Mouse (Mus musculus) gastrocnemius, adult 2 months (tissue): ENCODE results near the gene Slc12a6. TPM values are rescaled to one million over a fixed set of nuclear protein-coding genes. Genes with fewer than 3 reads are reported as not detected.

ENCODE experiments used
- DNase-seq: peaks from one replicate; pipeline ENCODE4 v3.0.0; 2022
- H3K27ac ChIP-seq: fragments of 200-600 bp; 2 replicates; pipeline ENCODE4 v1.8.1; 2022; ENCODE audit warnings: mild to moderate bottlenecking
- H3K4me3 ChIP-seq: fragments of 200-600 bp; 2 replicates; pipeline ENCODE4 v1.8.1; 2022; ENCODE audit warnings: mild to moderate bottlenecking, moderate library complexity
- CTCF ChIP-seq: fragments of 200-600 bp; IDR thresholded peaks from 2 replicates; pipeline ENCODE4 v1.8.1; 2022; ENCODE audit warnings: antibody characterized with exemption, mild to moderate bottlenecking, moderate library complexity
- intact Hi-C: fragments of 180-260 bp; cut with DNase I; formaldehyde crosslinking; loops from one replicate; pipeline ENCODE4 v1.15.1; 2025
- total RNA-seq, 2 experiments: library from RNA; stranded (reverse); gene quantifications; 2 replicates each; pipeline ENCODE4 v1.2.3; 2021

The Slc12a6 gene
- total RNA-seq, 2 experiments from 2014 or later: 25.5 to 26.6 TPM

DNA sequence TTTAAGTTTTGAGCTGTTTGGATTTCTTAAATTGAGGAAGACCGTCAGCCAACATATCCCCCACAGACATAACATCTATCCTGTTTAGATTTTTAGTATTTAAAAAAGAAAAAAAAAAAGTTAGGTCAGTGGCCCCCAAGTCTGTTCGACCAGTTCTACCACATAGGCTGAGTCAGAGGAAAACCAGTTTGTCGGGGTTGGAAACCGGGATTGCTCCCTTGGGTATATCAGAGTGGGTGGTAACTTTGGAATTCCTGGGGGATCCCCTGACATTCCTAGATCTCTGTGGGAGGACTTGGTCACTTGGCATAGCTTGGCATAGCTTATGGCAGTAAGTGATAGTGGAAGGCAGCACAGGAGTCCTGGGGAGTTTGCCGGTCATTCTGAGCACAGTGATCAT lies 20.3 kb upstream of the Slc12a6 start:
- DNase-seq: no peak
- Histone ChIP-seq H3K27ac (no peak overlapping the region), H3K4me3 (no peak overlapping the region)
- TF ChIP-seq CTCF: no peak
- intact Hi-C loops: no loop called here

DNA sequence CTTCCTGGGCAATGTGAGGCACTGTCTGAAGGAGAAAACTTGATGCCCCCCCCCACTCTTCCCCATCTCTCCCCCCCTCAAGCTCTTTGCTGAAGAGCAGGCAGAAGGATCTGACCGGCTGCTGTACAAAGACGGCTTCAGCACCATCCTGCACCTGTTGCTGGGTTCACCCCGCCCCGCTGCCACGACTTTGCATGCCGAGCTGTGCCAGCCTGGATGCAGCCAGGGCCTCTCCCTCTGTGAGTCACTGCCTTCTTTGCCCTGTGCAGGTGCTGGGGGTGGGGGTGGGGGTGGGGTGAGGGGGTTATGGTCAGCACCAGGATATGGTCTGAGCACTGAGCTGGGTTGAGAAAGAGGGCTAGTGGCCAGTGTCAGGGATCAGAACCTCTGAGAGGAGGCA lies 19.4 kb upstream of the Slc12a6 start:
- DNase-seq: no peak
- intact Hi-C loops: no loop called here
- TF ChIP-seq CTCF: no peak

GRCm38 (mm10) chr2:112247323-112247722 lies 18.3 kb upstream of the Slc12a6 start:
- H3K4me3 ChIP-seq: no peak overlapping the region
- no peak for DNase-seq
- intact Hi-C loops: no loop called here
- no peak overlapping the region for H3K27ac ChIP-seq
- no peak for TF ChIP-seq CTCF

More for the DNA sequence above, 19.4 kb upstream of the Slc12a6 start:
- Histone ChIP-seq H3K4me3 (no peak overlapping the region), H3K27ac (no peak overlapping the region)

- intact Hi-C loops: no loop called here
- Histone ChIP-seq H3K27ac (no peak overlapping the region), H3K4me3 (no peak overlapping the region)
- DNase-seq: no peak
- TF ChIP-seq CTCF: no peak
Measured at GRCm38 (mm10) chr2:112249780-112250453, 15.7 kb upstream of the Slc12a6 start.

DNA sequence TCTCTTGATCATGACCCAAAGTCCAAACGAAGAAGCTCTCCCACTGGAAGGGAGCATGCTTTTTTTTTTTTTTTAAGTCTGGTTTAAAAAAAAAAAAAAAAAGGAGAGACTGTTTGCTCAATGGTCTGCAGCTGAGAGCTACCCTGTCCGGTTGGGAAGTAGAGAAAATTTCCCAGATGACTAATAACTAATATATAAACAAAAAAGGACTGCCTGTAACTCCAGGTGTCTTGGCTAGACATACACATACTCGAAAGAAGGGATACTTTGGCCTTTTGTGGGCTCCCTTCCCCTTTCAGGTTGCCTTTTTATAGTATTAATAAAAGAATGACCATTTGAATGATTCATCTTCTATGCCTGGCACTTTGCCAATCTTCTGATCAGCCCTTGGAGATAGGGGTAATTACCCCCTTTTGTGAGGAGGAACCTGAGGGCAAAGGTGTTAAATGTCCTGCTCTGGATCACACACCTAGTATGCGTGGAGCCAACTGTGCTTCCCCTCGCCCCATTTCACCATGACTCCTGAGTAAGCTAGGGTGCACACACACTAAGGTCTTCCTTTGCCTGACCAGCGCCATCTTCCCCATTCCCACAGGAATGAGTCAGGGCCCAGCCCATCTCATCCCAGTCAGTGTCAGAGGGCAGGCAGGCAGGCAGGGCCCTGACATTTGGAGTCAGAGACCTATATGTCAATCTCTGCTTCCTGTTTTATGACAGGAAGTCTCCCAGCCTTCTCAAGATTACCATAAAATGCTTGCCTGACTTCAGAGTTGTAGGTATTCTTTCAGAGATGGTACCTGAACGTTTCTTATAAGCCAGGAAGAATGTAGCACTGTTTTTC lies 10.7 kb upstream of the Slc12a6 start:
- DNase-seq: no peak
- Histone ChIP-seq H3K27ac (no peak overlapping the region), H3K4me3 (no peak overlapping the region)
- intact Hi-C loops: no loop called here
- TF ChIP-seq CTCF: no peak

GRCm38 (mm10) chr2:112259241-112259962 lies 6.2 kb upstream of the Slc12a6 start, which contains the start of gene Nutm1:
TSS of gene Nutm1 (minus strand) at chr2:112259291.
- no peak within 1 kb of the TSS for H3K4me3 ChIP-seq
- DNase-seq: peak; percentile 63
- intact Hi-C loops: no loop called here
- H3K27ac ChIP-seq: no peak within 1 kb of the TSS
- TF ChIP-seq CTCF: peak; percentile 21; the same call in 1 of the 2 replicates

- TF ChIP-seq CTCF: peak; percentile 87
- intact Hi-C loops: loop anchor here (1.0 to 10.0 kb wide), 4 partner anchors 23 to 220 kb away; partner anchors contain the start of genes Chrm5 and Lpcat4
- peak; percentile 86 for DNase-seq
- H3K4me3 ChIP-seq: peak within 1 kb of the TSS; percentile 71
- peak within 1 kb of the TSS; percentile 93 for H3K27ac ChIP-seq
Measured at GRCm38 (mm10) chr2:112261748-112262653, 3.6 kb upstream of the Slc12a6 start, which contains the start of gene Nop10. TSS of gene Nop10 (plus strand) at chr2:112261926.

DNA sequence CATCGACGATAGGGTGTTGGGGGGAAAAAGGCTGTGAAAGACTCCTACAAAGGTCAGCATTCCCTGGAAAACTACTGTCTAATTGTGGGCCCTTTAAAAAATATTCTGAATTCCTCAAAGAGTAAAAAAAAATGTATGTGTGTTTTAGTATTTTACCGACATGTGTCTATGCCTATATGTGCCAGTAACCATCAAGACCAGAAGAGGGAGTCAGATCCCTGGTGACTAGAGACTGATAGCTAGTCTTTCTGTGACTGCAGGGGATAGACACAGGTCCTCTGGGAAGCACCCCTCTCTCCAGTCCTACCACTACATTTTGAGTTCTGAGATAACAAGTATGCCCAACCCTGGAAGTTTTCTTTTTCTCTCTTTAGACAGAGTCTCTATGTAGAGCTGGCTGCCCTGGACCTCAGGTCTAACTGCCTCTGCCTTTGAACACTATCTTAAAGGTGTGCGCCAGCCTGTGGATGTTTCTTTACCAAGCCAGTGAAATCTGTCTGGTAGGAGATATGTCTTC lies 2.8 kb upstream of the Slc12a6 start:
- no peak for DNase-seq
- peak overlapping the region; percentile 93 for H3K27ac ChIP-seq
- peak overlapping the region; percentile 71 for H3K4me3 ChIP-seq
- intact Hi-C loops: loop anchor here (5.0 to 10.0 kb wide), 2 partner anchors 72 to 219 kb away; partner anchors contain the start of gene Chrm5
- TF ChIP-seq CTCF: peak; percentile 30

GRCm38 (mm10) chr2:112264364-112264763 lies 1.3 kb upstream of the Slc12a6 start:
- Histone ChIP-seq H3K4me3 (no peak overlapping the region), H3K27ac (no peak overlapping the region)
- intact Hi-C loops: loop anchor here (5.0 to 10.0 kb wide), 2 partner anchors 70 to 218 kb away; partner anchors contain the start of gene Chrm5
- no peak for TF ChIP-seq CTCF
- no peak for DNase-seq

DNA sequence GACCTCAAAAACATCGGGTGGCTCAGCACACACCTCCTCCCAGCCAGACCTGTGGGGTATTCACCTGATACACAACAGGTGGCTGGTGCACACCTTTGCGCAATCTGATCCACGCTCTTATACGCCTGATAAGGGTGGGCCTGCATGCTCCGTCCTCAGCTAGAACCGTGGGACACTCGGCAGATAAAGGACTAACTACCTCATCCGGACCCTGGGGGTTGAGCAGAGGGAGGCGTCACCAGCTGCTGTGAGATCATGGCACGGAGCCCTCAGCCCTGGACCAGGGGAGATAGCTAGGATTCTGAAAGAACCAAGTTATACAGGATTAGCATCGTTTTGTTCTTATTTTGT lies 592 bp downstream of the Slc12a6 start, which contains the start of gene Gm21985:
TSS of gene Gm21985 (plus strand) at position 73 of the 351 bp plus-strand sequence.
- intact Hi-C loops: loop anchor here (5.0 to 10.0 kb wide), 2 partner anchors 69 to 101 kb away; partner anchors contain the start of gene Emc4
- no peak for TF ChIP-seq CTCF
- peak within 1 kb of the TSS; percentile 99 for H3K27ac ChIP-seq
- peak within 1 kb of the TSS; percentile 93 for H3K4me3 ChIP-seq
- peak; percentile 77 for DNase-seq

- DNase-seq: peak; percentile 58
- no peak for TF ChIP-seq CTCF
- peak overlapping the region; percentile 93 for H3K4me3 ChIP-seq
- H3K27ac ChIP-seq: peak overlapping the region; percentile 99
- intact Hi-C loops: loop anchor here (5.0 to 10.0 kb wide), 2 partner anchors 68 to 101 kb away; partner anchors contain the start of gene Emc4
Measured at GRCm38 (mm10) chr2:112266780-112267179, 1.2 kb downstream of the Slc12a6 start.
